Mouse (Mus musculus) heart, postnatal 4 days (tissue): ENCODE data around the gene Agpat3. TPM values are rescaled to one million over a fixed set of nuclear protein-coding genes. Genes with fewer than 3 reads are reported as not detected.
A peak's percentile ranks its signal among the peaks of the same experiment; 100 is the strongest.

ENCODE experiments used
- DNase-seq: peaks from one replicate; pipeline ENCODE4 v3.0.0; 2021
- total RNA-seq, 2 experiments: library from RNA; stranded (reverse); gene quantifications; 2 replicates each; pipeline ENCODE4 v1.2.3; 2021

Agpat3 gene
- total RNA-seq, 2 experiments from 2014 or later, result 242 to 263 TPM

DNA sequence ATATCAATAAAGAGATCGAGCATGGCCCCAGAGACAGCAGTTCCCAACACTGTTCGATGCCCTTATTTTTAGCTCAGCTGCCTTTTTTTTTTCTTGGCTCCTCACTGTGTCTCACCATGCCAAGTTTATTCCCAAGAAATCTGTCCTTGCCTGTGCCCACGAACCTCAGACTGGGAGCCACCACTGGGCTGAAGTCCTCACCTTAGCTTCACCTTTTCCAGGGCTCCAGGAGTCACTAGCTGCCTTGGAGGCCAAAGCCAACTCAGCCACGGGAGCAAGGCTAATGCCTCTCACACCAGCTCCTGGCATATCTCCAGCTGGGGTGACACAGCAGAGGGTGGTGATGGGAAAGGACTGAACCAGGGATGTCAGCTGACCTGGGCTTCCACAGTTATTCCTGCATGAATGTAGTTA lies 96.6 kb downstream of the Agpat3 start:
- peak; percentile 72 for DNase-seq

DNA sequence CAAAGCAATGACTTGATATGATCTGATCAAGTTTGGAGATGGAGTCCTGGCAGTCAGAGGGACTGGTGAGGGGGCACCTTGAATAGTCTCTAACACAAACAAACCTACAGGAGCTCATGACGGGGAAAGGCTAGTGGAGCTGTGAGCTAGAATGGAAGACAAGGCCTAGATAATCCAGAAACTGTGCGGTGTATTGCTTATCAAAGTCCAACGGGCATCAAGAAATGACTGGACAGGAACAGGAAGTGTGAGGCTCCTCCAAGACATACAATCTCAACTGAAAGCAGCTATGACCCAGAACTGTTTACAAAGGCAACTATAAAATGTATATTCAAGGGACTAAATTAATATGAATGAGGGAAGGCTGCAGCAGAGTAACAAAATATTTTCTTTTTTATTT lies 105.1 kb downstream of the Agpat3 start:
- no peak for DNase-seq

DNA sequence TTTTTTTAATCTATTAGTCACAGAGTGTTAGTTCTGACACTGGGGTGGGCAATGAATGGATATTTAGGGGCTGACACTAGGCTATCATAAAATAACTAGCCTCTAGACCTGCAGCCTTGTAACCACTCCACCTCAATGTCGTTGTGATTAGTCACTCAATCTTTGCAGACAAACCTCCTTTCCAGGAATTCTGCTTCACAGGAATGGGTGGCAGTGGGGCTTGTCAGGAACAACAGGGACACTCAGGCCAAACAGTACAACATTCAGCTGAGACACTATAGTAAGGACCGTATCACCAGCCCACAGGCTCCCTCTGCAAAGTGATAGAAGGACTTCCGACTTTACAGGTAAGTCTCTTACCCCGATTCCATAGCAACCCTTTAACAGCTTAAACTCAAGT lies 105.6 kb downstream of the Agpat3 start:
- DNase-seq, result no peak

DNA sequence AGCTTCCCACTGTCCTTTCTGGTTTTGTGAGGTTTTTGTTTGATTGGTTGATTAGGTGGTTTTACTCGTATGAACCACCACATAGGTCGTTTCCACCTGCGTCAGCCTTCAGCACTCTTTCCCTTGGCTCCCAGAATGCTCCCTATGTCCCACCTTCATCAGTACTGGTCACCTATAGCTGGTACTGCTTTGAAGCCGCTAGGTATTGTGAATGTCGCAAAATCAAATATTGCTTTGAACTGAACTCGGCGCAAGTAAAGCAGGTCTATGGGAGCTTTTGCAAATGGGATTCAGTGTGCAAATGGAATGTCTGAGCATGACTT lies 107.1 kb downstream of the Agpat3 start:
- no peak for DNase-seq

DNA sequence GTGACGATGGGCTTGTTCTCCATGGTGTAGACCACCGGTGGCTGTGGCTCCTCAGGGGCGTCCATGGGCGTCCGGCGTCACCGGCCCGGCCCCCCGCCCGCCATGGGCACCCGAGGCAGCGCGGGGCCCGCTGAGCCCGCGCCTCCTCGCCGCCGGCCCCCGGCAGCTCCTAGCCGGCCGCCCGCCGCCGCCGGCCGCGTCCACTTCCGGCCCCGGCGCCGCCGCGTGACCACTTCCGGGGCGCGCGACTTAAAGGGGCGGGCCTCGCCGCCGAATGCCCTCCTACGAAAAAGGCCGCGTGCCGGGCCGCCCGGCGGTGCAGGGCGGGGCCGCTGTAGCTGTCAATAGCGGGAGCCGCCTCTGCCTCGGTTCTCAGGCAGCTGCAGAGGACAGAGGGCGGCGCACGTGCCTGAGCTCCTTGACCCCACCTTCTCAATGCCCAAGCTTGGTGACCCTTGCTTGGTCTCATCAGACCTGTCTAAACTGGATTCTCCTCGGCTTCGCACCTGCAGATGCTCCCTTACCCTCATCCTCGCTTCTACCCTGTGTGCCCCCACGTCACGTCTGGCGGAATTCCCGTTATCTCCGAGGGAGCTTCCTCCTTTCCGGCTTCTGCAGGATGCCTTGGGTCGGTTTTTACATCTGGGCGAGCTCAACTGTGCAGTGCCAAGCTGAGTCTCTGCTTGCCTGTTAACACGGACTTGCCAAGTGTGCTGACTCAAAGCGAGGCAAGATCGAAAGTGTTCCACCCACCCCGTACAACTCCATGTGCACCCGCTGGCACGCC lies 107.7 kb downstream of the Agpat3 start, which contains the start of gene Trappc10:
TSS of gene Trappc10 (minus strand) at position 204 of the 787 bp plus-strand sequence.
- DNase-seq, result peak; percentile 88

DNA sequence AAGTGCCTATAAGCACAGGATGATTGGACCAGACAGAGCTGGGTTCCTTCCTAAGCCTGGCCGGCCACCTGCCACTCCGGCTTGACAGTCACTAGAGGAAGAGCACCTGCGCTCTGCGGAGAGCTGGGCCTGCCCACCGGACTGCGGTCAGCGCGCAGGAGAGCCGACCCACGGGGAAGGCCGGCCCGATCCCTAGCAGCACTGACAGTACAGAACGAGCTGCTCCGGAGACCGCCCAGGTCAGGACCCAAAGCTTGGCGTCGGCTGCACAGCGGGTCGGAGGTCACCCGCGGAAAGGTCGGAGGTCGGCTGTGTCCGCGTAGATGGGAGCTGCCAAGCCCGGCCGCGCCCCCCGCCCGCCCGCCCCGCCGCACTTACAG lies 108.2 kb downstream of the Agpat3 start:
- peak; percentile 42 for DNase-seq

GRCm38 (mm10) chr10:78238926-78239325 lies 113.4 kb downstream of the Agpat3 start:
- no peak for DNase-seq

DNA sequence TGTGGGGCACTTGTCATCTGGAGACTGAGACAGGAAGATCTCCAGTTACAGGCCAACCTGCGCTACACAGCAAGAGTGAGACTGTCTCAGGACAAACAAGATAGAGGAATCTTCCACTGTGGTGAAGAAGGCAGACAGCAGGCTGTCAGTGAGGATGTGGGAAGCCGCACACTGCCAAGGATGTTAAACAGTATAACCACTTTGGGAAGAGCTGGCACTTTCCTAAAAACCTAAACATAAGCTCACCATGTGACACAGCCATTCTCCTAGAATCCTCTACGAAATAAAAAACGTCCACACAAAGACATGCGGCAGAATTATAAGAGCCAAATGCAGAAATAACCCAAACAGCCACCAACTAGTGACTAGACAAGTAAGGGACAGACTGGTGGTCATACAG lies 114.0 kb downstream of the Agpat3 start:
- DNase-seq, result no peak

DNA sequence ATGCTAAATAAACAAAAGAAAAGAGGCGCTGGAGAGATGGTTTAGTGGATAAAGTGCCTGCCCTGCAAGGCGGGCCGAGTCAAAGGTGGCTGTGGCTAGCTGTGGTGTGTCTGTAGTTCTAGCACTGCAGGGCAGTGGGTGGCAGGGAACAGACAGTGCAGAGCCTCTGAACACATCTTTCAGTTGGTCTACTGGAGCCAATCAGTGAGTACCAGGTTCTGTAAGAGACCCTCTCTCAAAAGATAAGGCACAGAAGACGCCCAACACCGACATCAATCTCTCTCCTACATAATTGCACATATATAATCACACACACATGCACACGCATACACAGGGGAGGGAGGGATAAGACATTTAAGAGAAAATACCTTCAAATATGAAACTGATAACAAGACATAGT lies 114.5 kb downstream of the Agpat3 start:
- no peak for DNase-seq

GRCm38 (mm10) chr10:78236885-78237629 lies 115.2 kb downstream of the Agpat3 start:
- DNase-seq, result no peak

- no peak for DNase-seq
Measured at GRCm38 (mm10) chr10:78233756-78234155, 118.5 kb downstream of the Agpat3 start.

- DNase-seq, result no peak
Measured at GRCm38 (mm10) chr10:78233161-78233560, 119.1 kb downstream of the Agpat3 start.

- DNase-seq, result no peak
Measured at GRCm38 (mm10) chr10:78232301-78232980, 119.8 kb downstream of the Agpat3 start.

GRCm38 (mm10) chr10:78228560-78228928 lies 123.7 kb downstream of the Agpat3 start:
- no peak for DNase-seq

DNA sequence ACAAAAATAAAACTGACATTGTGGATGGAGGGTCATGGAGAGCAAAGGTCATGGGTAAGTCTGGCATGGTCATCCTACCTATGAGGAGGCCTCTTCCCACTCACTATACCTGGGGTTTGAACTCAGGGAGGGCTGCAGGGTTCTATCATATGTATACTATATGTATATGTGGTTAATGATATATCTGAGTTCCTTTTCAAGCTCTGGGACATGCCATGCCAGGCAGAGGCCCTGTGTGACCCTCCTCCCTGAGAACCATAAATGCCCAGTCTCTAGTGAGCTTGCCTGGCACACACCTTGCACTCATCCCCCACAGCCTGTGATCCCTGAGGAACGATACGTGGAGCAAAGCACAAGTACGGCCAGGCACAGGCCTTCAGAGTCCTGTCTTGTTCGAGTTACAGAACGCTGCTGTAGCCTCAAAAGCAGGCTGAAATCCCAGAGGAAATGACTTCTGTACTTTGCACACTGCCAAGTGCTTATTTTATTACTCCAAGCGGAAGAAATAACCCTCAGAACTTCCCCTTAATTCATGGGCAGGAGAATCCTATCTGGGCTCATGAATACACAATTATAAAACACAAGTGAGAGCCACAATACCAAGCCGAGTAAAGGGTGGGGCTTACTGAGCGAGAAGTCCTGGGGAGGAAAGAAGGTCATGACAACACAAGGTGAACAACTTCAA lies 124.3 kb downstream of the Agpat3 start:
- DNase-seq, result no peak

DNA sequence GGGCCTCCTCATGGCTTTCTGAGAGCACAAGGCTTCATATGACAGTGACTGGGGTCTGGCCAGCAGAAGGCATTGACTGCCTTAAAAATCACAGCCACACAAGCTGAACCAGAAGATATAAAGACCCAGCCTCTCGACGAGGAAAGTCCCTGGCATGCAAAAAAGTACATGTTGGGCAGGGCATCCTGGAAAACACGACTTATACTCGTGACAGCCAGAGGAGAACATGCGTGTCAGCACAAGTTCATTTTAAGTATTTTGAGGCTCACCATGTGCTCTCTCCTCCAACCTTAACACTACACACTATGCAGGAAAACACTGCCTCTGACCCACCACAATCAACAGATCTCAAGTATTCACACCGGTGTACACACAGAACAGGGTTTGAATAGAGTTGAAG lies 128.2 kb downstream of the Agpat3 start:
- no peak for DNase-seq

DNA sequence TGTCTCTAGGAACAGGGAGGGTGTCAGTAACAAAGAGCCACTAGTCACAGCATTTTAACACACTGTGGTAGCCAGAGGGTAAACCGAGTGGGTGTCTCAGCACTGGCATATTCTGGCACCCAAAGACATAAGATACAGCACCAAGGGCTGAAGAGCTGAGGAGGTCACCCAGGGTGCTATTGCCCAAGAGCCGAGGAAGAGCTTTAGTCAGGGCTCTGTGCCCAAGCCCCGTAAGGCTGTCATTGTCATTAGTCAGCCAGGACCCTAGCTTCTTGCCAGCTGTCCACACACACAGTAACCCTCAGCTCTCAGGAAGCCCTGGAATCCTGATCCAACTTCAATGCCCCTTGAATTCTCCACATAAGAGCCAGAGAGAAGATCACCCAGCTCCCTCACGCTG lies 129.4 kb downstream of the Agpat3 start:
- DNase-seq, result no peak

GRCm38 (mm10) chr10:78221315-78221714 lies 131.0 kb downstream of the Agpat3 start:
- no peak for DNase-seq

- DNase-seq, result no peak
Measured at GRCm38 (mm10) chr10:78219528-78219927, 132.8 kb downstream of the Agpat3 start.
